Mouse (Mus musculus) intestine, postnatal 0 days (tissue): ENCODE results near the gene Tmem37. TPM values are rescaled to one million over a fixed set of nuclear protein-coding genes. Genes with fewer than 3 reads are reported as not detected.

Experiments used
- ATAC-seq: fragments of 200-750 bp; cut with Nextera tagmentation; 2 replicates; pipeline ENCODE4 v1.8.0; 2017; ENCODE audit warnings: mild to moderate bottlenecking, moderate TSS enrichment, moderate library complexity
- H3K27ac ChIP-seq: fragments of 300-500 bp; sonication (generic); 2 replicates; pipeline ENCODE4 v1.5.1; 2014; ENCODE audit warnings: mild to moderate bottlenecking, low read depth, low read length, moderate library complexity
- H3K27me3 ChIP-seq: fragments of 300-500 bp; sonication (generic); replicated peaks from 2 replicates; pipeline ENCODE4 v1.6.1; 2014; ENCODE audit warnings: low read length, mixed read lengths; ENCODE audit not compliant: control insufficient read depth, insufficient read depth
- H3K36me3 ChIP-seq: fragments of 300-500 bp; sonication (generic); 2 replicates; pipeline ENCODE4 v1.6.1; 2014; ENCODE audit warnings: mild to moderate bottlenecking, moderate library complexity; ENCODE audit not compliant: control insufficient read depth, insufficient read depth
- H3K4me1 ChIP-seq: fragments of 300-500 bp; sonication (generic); replicated peaks from 2 replicates; pipeline ENCODE4 v1.6.1; 2014; ENCODE audit warnings: antibody characterized with exemption, low read length, mixed read lengths; ENCODE audit not compliant: control insufficient read depth, insufficient read depth
- H3K4me2 ChIP-seq: fragments of 300-500 bp; sonication (generic); replicated peaks from 2 replicates; pipeline ENCODE4 v1.6.1; 2014; ENCODE audit warnings: low read depth, mild to moderate bottlenecking, moderate library complexity
- H3K4me3 ChIP-seq: fragments of 300-500 bp; sonication (generic); 2 replicates; pipeline ENCODE4 v1.5.1; 2014; ENCODE audit warnings: low read depth, low read length
- H3K9ac ChIP-seq: fragments of 300-500 bp; sonication (generic); 2 replicates; pipeline ENCODE4 v1.6.1; 2014; ENCODE audit warnings: mild to moderate bottlenecking, low read depth, low read length
- H3K9me3 ChIP-seq: fragments of 300-500 bp; sonication (generic); 2 replicates; pipeline ENCODE4 v1.6.1; 2016; ENCODE audit warnings: mixed run types; ENCODE audit not compliant: control insufficient read depth
- CTCF ChIP-seq: sonication (generic); IDR thresholded peaks from 2 replicates; pipeline ENCODE4 v1.5.1; 2016; ENCODE audit warnings: low read depth, mild to moderate bottlenecking, control low read depth, antibody characterized with exemption, moderate library complexity
- WGBS: fragments of 180-500 bp; shearing (Covaris S2); extraction: QIAGEN DNeasy Blood & Tissue Kit; methylation state at CpG from one replicate; pipeline ENCODE4 v1.1.7; 2014; 5-methylcytosine and 5-hydroxymethylcytosine counted together
- polyA plus RNA-seq: library from polyadenylated mRNA; unstranded; fragments of >200 nt; fragmentation: Nextera tagmentation; extraction: Ambion mirVana; gene quantifications from 2 replicates; pipeline ENCODE4 v1.2.1, GENCODE M21; 2015

The Tmem37 gene
- polyA plus RNA-seq, 1 experiment from 2014 or later: 673 TPM

GRCm38 (mm10) chr1:120119389-120119788 is 45.5 kb upstream of the Tmem37 start:
- 67% methylated on average over 4 of the region's 4 CpGs for WGBS
- Histone ChIP-seq H3K9ac (no peak overlapping the region), H3K9me3 (no peaks in the 10 kb centered on the region), H3K27me3 (no peaks in the 10 kb centered on the region), H3K4me3 (peak overlapping the region; percentile 49), H3K27ac (peak overlapping the region; percentile 91; the same call in 1 of the 2 replicates), H3K36me3 (peaks cover 25% of the 10 kb centered on the region), H3K4me1 (0 out of 2 replicates have a peak, but pooled peaks cover 5% of the 10 kb centered on the region), H3K4me2 (peak overlapping the region; percentile 74)
- TF ChIP-seq CTCF: no peak
- ATAC-seq: no peak

GRCm38 (mm10) chr1:120118854-120119253 is 45.0 kb upstream of the Tmem37 start:
- Histone ChIP-seq H3K4me2 (peak overlapping the region; percentile 74), H3K9ac (no peak overlapping the region), H3K4me1 (0 out of 2 replicates have a peak, but pooled peaks cover 5% of the 10 kb centered on the region), H3K27ac (0 out of 2 replicates have a peak overlapping the region, but pooled peaks have one; percentile 91), H3K4me3 (peak overlapping the region; percentile 49), H3K27me3 (no peaks in the 10 kb centered on the region), H3K9me3 (no peaks in the 10 kb centered on the region), H3K36me3 (peaks cover 31% of the 10 kb centered on the region)
- 70% methylated on average over 2 of the region's 2 CpGs for WGBS
- ATAC-seq: no peak
- no peak for TF ChIP-seq CTCF

- no peak overlapping the region for H3K4me3 ChIP-seq
- peak overlapping the region; percentile 69 for H3K27ac ChIP-seq
These were observed 42.2 kb upstream of the Tmem37 start for GRCm38 (mm10) chr1:120116106-120116505.

GRCm38 (mm10) chr1:120115671-120116081 is 41.8 kb upstream of the Tmem37 start:
- peaks cover 49% of the 10 kb centered on the region for H3K36me3 ChIP-seq
- H3K4me3 ChIP-seq: no peak overlapping the region
- no peak for TF ChIP-seq CTCF
- peak overlapping the region; percentile 69; the same call in 1 of the 2 replicates for H3K27ac ChIP-seq
- no peaks in the 10 kb centered on the region for H3K9me3 ChIP-seq
- WGBS: 77% methylated on average over 9 of the region's 9 CpGs
- H3K27me3 ChIP-seq: no peaks in the 10 kb centered on the region
- no peak for ATAC-seq
- H3K4me2 ChIP-seq: no peak overlapping the region
- H3K4me1 ChIP-seq: 0 out of 2 replicates have a peak, but pooled peaks cover 3% of the 10 kb centered on the region
- no peak overlapping the region for H3K9ac ChIP-seq

More at GRCm38 (mm10) chr1:120116106-120116505, 42.2 kb upstream of the Tmem37 start:
- peak overlapping the region; percentile 74; the same call in 1 of the 2 replicates for H3K4me2 ChIP-seq
- no peaks in the 10 kb centered on the region for H3K9me3 ChIP-seq
- no peak overlapping the region for H3K9ac ChIP-seq
- peak; percentile 46 for ATAC-seq
- H3K27me3 ChIP-seq: no peaks in the 10 kb centered on the region
- 43% methylated on average over 11 of the region's 11 CpGs for WGBS
- no peak for TF ChIP-seq CTCF
- H3K4me1 ChIP-seq: 0 out of 2 replicates have a peak, but pooled peaks cover 3% of the 10 kb centered on the region
- H3K36me3 ChIP-seq: peaks cover 49% of the 10 kb centered on the region

- 77% methylated on average over 12 of the region's 12 CpGs for WGBS
- Histone ChIP-seq H3K9me3 (no peaks in the 10 kb centered on the region), H3K9ac (no peak overlapping the region), H3K27me3 (no peaks in the 10 kb centered on the region), H3K36me3 (peaks cover 49% of the 10 kb centered on the region), H3K4me1 (0 out of 2 replicates have a peak, but pooled peaks cover 3% of the 10 kb centered on the region), H3K4me3 (no peak overlapping the region), H3K27ac (peak overlapping the region; percentile 35), H3K4me2 (no peak overlapping the region)
- TF ChIP-seq CTCF: peak; percentile 40; the same call in 1 of the 2 replicates
- ATAC-seq: no peak
These were observed 38.6 kb upstream of the Tmem37 start for GRCm38 (mm10) chr1:120112251-120113187.

GRCm38 (mm10) chr1:120111766-120112165 is 37.9 kb upstream of the Tmem37 start:
- Histone ChIP-seq H3K4me3 (no peak overlapping the region), H3K27me3 (no peaks in the 10 kb centered on the region), H3K4me2 (no peak overlapping the region), H3K4me1 (0 out of 2 replicates have a peak, but pooled peaks cover 3% of the 10 kb centered on the region), H3K9me3 (no peaks in the 10 kb centered on the region), H3K9ac (no peak overlapping the region), H3K27ac (peak overlapping the region; percentile 35), H3K36me3 (peaks cover 45% of the 10 kb centered on the region)
- 83% methylated on average over 8 of the region's 8 CpGs for WGBS
- no peak for TF ChIP-seq CTCF
- ATAC-seq: no peak
